Mouse (Mus musculus) lung, postnatal 10 days (tissue): ENCODE results near the gene Tmprss3.

ENCODE experiments used
- DNase-seq: peaks from one replicate; pipeline ENCODE4 v3.0.0; 2021

Tmprss3 gene

GRCm38 (mm10) chr17:31193360-31193759, 5.4 kb downstream of the Tmprss3 start:
- no peak for DNase-seq

- no peak for DNase-seq
Measured at GRCm38 (mm10) chr17:31192663-31193062, 6.1 kb downstream of the Tmprss3 start.

DNA sequence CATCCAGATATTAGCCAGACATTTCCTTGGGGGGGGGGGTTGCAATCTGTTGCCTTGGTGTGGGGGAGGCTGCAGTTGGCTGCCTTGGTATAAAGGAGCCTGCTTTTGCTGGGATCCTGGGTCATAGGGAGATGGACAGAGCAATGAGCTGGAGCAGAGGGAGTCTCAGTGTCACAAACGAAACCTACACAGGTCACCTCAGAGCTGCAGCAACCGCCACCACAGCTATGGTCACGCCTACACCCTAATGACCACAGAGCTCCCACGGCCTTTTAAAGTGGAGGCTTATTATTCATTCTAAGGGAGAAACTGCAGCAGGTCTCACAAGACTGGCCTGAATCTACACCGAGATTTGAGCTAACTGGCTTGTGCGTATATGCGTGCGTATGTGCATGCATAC, 7.0 kb downstream of the Tmprss3 start:
- DNase-seq, result no peak

- DNase-seq, result peak; percentile 79
Measured at GRCm38 (mm10) chr17:31187370-31187769, 11.4 kb downstream of the Tmprss3 start.

DNA sequence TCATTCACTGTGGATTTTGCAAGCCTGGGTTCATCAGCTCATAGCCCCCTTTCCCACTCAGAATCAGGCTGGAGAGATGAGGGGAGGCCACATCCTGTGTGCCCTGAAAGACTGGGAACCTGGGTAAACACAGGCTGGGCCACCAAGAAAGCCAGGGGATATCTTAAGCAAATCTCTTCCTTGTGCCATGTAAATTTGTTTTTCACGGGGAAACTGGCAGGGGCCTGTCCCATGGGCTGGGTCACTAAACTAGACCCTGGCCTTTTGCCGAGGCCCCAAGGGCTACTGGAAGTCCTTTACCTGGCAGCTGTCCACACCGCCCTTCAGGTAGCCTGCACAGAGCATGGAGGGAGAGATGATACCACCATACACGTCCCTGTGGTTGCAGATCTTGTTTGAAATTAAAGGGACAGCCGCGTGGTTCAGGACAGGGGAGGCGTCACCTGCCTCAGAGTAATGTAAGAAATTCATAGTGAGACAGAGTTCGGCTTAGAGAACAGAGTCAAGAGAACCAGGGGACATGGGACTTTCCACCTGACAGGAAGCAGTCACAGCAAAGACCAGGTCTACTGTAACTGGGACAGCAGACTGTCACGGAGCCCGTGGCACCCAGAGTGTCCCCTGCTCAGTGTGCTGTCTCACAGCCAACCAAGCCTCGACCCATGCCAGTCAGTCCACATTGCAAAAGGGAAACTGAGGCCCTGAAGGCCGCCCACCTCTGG, 14.3 kb downstream of the Tmprss3 start:
- peak; percentile 12 for DNase-seq

- DNase-seq, result no peak
Measured at GRCm38 (mm10) chr17:31183180-31183974, 15.4 kb downstream of the Tmprss3 start.

DNA sequence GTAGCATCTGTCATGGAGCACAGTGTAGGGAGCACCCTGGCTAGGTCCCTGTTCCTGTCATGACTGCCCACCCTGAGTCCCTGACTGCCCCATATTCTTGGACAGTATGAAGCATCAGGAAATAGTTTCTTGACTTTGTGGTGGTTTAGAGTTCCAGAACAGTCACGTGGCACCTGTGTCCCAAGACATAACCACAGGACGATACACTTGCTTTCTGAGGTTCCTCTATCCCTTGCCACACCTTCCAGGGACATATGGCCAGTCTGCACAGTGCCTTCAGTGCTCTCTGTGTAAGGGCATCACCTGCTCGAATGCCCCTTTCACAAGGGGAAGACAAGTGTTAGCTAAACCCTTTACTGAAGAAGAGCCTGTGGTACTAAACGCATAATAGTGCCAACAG, 17.3 kb downstream of the Tmprss3 start:
- no peak for DNase-seq

- DNase-seq, result no peak
Measured at GRCm38 (mm10) chr17:31176321-31176720, 22.5 kb downstream of the Tmprss3 start.

DNA sequence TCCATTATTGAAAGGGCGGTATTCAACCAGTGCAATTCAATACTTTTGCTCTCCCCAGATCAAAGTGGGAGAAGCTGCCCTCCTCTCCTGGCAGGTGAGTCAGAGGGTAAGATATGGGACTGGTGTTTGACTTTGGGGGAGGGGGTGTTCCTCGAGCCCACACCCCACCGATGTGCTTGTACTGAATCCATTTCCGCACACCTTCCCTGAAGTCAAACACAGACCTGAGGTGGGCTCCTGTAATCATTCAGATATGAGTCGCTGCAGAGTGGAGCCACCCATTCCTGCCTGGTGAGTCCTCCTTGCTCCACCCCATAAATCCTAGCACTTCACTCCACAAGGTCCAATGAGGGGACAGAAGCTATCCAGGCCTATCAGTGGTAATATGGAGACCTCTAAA, 29.0 kb downstream of the Tmprss3 start:
- DNase-seq, result no peak

- no peak for DNase-seq
Measured at GRCm38 (mm10) chr17:31165127-31165526, 33.6 kb downstream of the Tmprss3 start, which contains the start of gene Tff1. Tff1 (minus strand) TSS chr17:31165277.

GRCm38 (mm10) chr17:31163821-31164220, 35.0 kb downstream of the Tmprss3 start:
- DNase-seq, result no peak

GRCm38 (mm10) chr17:31162607-31163006, 36.2 kb downstream of the Tmprss3 start:
- no peak for DNase-seq

DNA sequence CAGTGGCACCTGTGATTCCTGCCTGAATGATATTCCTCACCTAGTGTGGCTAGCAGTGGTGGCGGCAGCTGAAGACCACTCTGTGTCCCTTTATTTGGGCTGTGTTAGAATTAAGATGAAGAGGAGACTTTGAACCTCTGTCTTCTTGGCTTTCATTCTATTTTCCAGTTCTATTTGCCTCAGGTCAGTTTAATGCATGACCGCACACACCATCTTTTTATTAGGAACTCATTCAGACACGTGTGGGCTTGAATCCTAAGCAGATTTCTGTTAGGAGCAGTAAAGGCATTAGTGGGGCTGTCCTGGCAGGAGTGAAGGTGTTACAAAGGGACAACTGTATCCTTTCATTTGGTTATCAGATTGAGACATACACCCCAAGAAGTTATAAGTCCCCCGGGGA, 38.5 kb downstream of the Tmprss3 start:
- no peak for DNase-seq

- DNase-seq, result no peak
Measured at GRCm38 (mm10) chr17:31157921-31158320, 40.9 kb downstream of the Tmprss3 start.

DNA sequence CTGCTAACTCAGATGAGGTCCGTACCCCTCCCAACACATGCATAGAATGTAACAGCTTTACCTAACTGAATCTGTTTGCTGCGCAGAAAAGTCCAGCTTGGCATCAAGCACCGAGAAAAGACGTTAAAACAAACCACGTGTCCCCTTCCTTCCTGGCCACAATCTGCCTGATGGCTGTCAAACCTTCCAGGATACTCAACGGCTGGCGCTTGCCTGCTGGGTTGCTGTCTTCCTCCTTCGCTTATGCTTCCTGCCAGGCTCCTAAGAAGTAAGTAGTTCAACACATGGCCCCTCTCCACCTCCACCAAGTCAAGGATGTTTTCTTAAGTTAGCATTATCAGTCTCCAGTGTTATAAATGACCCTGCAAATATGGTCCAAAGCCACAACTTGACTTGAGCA, 45.0 kb downstream of the Tmprss3 start:
- DNase-seq, result no peak

DNA sequence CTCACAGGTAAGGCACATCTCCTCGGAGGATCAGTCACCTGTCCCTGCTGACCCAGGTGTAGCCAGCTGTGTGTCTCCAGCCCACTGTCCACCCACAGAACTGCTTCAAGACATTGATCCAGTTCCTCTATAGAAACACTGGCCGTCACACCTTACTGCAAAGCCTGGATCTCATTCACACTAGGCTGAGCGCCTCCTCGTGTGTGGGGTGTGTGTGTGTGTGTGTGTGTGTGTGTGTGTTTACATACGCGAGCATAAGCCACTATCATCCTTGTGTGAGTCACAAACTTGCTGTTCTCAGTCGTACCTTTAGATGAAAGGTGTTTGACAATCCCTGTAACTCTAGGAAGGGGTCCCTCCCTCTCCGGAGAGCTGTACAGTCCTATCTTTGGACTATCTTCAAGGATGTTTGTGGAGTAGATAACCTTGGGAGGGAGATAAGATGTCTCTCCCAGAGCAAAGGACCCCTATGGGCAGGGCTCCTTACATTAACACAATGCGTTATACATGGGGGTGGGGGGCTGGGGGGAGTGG, 45.7 kb downstream of the Tmprss3 start:
- DNase-seq, result no peak

GRCm38 (mm10) chr17:31152512-31152911, 46.3 kb downstream of the Tmprss3 start:
- no peak for DNase-seq

DNA sequence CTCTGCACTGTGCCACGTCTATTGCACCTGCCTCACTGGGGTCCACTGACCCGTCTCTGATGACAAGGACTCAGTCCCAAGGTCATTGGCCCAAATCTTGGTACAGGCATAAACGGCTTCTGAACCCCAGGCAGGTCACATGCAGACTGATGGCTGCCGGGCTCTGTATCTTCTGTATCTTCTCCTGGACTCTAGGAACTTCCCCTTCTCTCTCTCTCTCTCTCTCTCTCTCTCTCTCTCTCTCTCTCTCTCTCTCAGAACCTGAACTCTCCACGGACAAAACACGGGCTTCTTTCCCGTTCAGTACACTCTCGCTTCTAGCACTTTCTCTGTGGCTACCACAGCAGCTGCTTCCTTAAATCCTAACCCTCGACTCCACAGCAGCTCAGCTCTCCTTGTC, 52.8 kb downstream of the Tmprss3 start:
- no peak for DNase-seq

- DNase-seq, result peak; percentile 13
Measured at GRCm38 (mm10) chr17:31144040-31145037, 54.4 kb downstream of the Tmprss3 start, which contains the start of gene Tff2. Tff2 (minus strand) TSS chr17:31144282.

DNA sequence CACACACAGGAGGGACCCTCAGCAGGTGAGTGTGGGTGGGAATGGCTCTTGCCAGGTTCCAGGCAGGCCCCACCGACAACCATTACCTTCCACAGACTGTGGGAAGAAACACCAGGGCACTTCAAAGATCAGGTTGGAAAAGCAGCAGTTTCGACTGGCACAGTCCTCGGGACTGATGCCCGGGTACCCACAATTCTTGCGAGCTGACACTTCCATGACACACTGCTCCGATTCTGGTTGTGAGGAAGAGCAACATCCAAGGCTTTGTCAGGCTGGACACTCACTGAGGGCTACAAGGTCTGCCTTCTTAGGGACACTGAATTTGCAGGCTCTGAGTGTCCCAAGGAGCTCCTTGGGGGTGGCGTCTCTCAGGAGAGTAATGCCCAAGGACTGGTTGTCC, 56.7 kb downstream of the Tmprss3 start:
- no peak for DNase-seq

- peak; percentile 73 for DNase-seq
Measured at GRCm38 (mm10) chr17:31138398-31138797, 60.4 kb downstream of the Tmprss3 start.

DNA sequence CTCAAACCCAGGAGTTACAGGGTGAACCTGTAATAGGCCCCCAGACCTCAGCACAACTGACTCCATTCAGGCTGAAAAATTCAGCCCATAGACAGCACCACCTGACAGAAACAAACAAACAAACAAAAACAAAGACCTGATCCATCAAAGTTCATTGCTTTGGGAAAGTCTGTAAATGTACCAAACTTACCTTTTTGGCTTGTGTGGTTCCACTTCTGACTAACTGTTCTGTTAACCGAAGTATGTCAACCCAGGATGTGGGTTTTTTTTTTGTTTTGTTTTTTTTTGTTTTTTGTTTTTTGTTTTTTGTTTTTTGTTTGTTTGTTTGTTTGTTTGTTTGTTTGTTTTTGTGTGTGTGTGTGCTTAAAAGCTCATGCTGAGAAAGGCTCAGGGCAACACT, 62.0 kb downstream of the Tmprss3 start:
- DNase-seq, result no peak

GRCm38 (mm10) chr17:31136291-31136690, 62.5 kb downstream of the Tmprss3 start:
- no peak for DNase-seq
